Mouse (Mus musculus) left cerebral cortex, adult 11 months (tissue): ENCODE data around the gene Ifnar2.
"Not testable (repeated sequence)": the region's sequence is repeated elsewhere in the genome, so short reads cannot be mapped to it uniquely, and the experiment has no call there.

ENCODE experiments used
- DNase-seq: peaks from one replicate; pipeline ENCODE4 v3.0.0; 2022; ENCODE audit warnings: low spot score

Ifnar2 gene

GRCm38 (mm10) chr16:91428259-91428865, 55.8 kb downstream of the Ifnar2 start:
- DNase-seq, result no peak

- DNase-seq, result no peak
Observed at GRCm38 (mm10) chr16:91432720-91433328, 60.2 kb downstream of the Ifnar2 start.

- no peak for DNase-seq
Observed at GRCm38 (mm10) chr16:91433329-91433933, 60.8 kb downstream of the Ifnar2 start.

GRCm38 (mm10) chr16:91434119-91434518, 61.5 kb downstream of the Ifnar2 start:
- no peak for DNase-seq

GRCm38 (mm10) chr16:91438081-91438480, 65.5 kb downstream of the Ifnar2 start:
- no peak for DNase-seq

GRCm38 (mm10) chr16:91438599-91438998, 66.0 kb downstream of the Ifnar2 start:
- not testable (repeated sequence) for DNase-seq

GRCm38 (mm10) chr16:91441366-91441765, 68.8 kb downstream of the Ifnar2 start:
- no peak for DNase-seq

- no peak for DNase-seq
Observed at GRCm38 (mm10) chr16:91441811-91442240, 69.2 kb downstream of the Ifnar2 start.

- DNase-seq, result no peak
Observed at GRCm38 (mm10) chr16:91442446-91442845, 69.9 kb downstream of the Ifnar2 start.

- no peak for DNase-seq
Observed at GRCm38 (mm10) chr16:91443211-91443611, 70.6 kb downstream of the Ifnar2 start.

- no peak for DNase-seq
Observed at GRCm38 (mm10) chr16:91444847-91445246, 72.3 kb downstream of the Ifnar2 start.

GRCm38 (mm10) chr16:91445566-91445965, 73.0 kb downstream of the Ifnar2 start:
- DNase-seq, result no peak

GRCm38 (mm10) chr16:91446778-91447511, 74.4 kb downstream of the Ifnar2 start:
- DNase-seq, result no peak

- no peak for DNase-seq
Observed at GRCm38 (mm10) chr16:91447512-91447900, 74.9 kb downstream of the Ifnar2 start.

- no peak for DNase-seq
Observed at GRCm38 (mm10) chr16:91448088-91448487, 75.5 kb downstream of the Ifnar2 start.

GRCm38 (mm10) chr16:91448895-91449294, 76.3 kb downstream of the Ifnar2 start:
- no peak for DNase-seq

- DNase-seq, result no peak
Observed at GRCm38 (mm10) chr16:91450137-91451064, 77.8 kb downstream of the Ifnar2 start.

GRCm38 (mm10) chr16:91451949-91452348, 79.4 kb downstream of the Ifnar2 start:
- DNase-seq, result no peak

- no peak for DNase-seq
Observed at GRCm38 (mm10) chr16:91452363-91452896, 79.8 kb downstream of the Ifnar2 start.
